23 mouse cellular contexts compared by ENCODE assay signal in the genomic region with DNA sequence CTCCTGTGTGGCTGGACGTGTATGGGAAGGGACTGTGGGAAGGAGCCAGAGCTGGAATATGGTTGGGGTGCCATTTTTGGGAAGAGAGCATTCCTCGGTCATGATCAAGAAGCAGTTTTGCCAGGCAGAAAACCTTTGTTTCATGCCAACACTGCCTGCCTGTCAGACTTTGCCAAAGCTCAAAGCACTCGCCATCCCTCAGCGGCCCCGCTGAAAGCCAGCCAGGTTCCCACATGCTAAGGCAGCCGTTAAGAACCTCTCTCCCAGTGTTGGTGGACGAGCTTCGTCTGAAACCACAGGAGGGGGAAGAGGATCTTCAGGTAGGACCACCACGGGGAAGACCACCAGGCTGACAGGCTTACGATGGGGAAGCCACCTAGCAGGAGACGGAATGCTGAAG.
DNase-seq lines count a peak whose midpoint lies in the region; ATAC-seq lines count a peak whose summit lies in the region.
"Had no signal": no experiment of that assay in that cellular context is flagged by ENCODE, and none has a peak within 500 bp of the region (broad histone marks: within the 10 kb centered on the region; RNA-seq: fewer than 3 reads in every experiment).

No protein-coding gene starts in this region.

- 91% methylated on average over 11 of the region's 11 CpGs for WGBS in hindbrain, embryonic 14.5 days

- H3K9me3 ChIP-seq in hindbrain, embryonic 14.5 days (ENCODE audit: control insufficient read depth, low read length) = no peaks in the 10 kb centered on the region
- H3K9me3 ChIP-seq: embryonic facial prominence, embryonic 13.5 days; forebrain, embryonic 15.5 days; heart, embryonic 13.5 days; hindbrain, embryonic 15.5 days; midbrain, embryonic 13.5 days had no signal

- no peak overlapping the region for H3K27ac ChIP-seq in hindbrain, embryonic 14.5 days
- H3K27ac ChIP-seq: embryonic facial prominence, embryonic 13.5 days; forebrain, embryonic 15.5 days; heart, adult 2 months; heart, embryonic 13.5 days; hindbrain, embryonic 15.5 days; midbrain, embryonic 13.5 days had no signal

- no peak overlapping the region for H3K9ac ChIP-seq in hindbrain, embryonic 14.5 days
- H3K9ac ChIP-seq: embryonic facial prominence, embryonic 13.5 days; forebrain, embryonic 15.5 days; heart, embryonic 13.5 days; hindbrain, embryonic 15.5 days; liver, postnatal 0 days; midbrain, embryonic 13.5 days had no signal

- ATAC-seq in hindbrain, embryonic 14.5 days (ENCODE audit: low FRiP score) = no peak
- ATAC-seq: forebrain, embryonic 15.5 days; liver, postnatal 0 days; lung, postnatal 0 days; midbrain, embryonic 13.5 days; Patski had no signal

- no peak overlapping the region for H3K4me3 ChIP-seq in hindbrain, embryonic 14.5 days (replicated peaks; ENCODE audit: low read length)
- H3K4me3 ChIP-seq: embryonic facial prominence, embryonic 13.5 days; erythroblast, embryonic 14.5 days; forebrain, embryonic 15.5 days; heart, adult 2 months; heart, embryonic 13.5 days; hindbrain, embryonic 15.5 days; midbrain, embryonic 13.5 days had no signal

- H3K27me3 ChIP-seq in hindbrain, embryonic 14.5 days (ENCODE audit: control insufficient read depth, insufficient read depth, low read length) = no peaks in the 10 kb centered on the region
- H3K27me3 ChIP-seq: embryonic facial prominence, embryonic 13.5 days; forebrain, embryonic 15.5 days; heart, embryonic 13.5 days; hindbrain, embryonic 15.5 days; midbrain, embryonic 13.5 days; Patski had no signal

- H3K36me3 ChIP-seq in hindbrain, embryonic 14.5 days (replicated peaks; ENCODE audit: control insufficient read depth, insufficient read depth) = peaks cover 37% of the 10 kb centered on the region

- peak; percentile 88 for DNase-seq in heart, adult 11 months
- DNase-seq in heart, postnatal 4 days = no peak
- peak; percentile 30 for DNase-seq in cerebellum, adult 11 months
- peak; percentile 56 for DNase-seq in cerebellum, adult 9-11 months
- DNase-seq in hindbrain, embryonic 14.5 days (ENCODE audit: low spot score) = no peak
- DNase-seq in right cerebral cortex, postnatal 36 days (ENCODE audit: low spot score in 2 of 2) = no peak
- DNase-seq in lung, postnatal 36 days = no peak
- DNase-seq: embryo, embryonic 11 days; gastrocnemius, postnatal 25 days; heart, postnatal 14 days; kidney, adult 8-10 months; kidney, postnatal 10 days; liver, postnatal 0 days had no signal

- H3K4me2 ChIP-seq in hindbrain, embryonic 14.5 days (replicated peaks) = no peak overlapping the region
- H3K4me2 ChIP-seq: embryonic facial prominence, embryonic 13.5 days; forebrain, embryonic 15.5 days; heart, embryonic 13.5 days; hindbrain, embryonic 15.5 days; liver, embryonic 11.5 days; midbrain, embryonic 13.5 days had no signal

- no peaks in the 10 kb centered on the region for H3K4me1 ChIP-seq in hindbrain, embryonic 14.5 days (replicated peaks; ENCODE audit: control insufficient read depth, insufficient read depth, low read length)
- H3K4me1 ChIP-seq: embryonic facial prominence, embryonic 13.5 days; forebrain, embryonic 15.5 days; hindbrain, embryonic 15.5 days; midbrain, embryonic 13.5 days had no signal

Comparison
In these comparisons a context has a peak if more than half of its experiments do, and no peak if none do; other contexts are left out.
1. DNase-seq: peak in heart, adult 11 months (single experiment), cerebellum, adult 11 months (single experiment) and cerebellum, adult 9-11 months (single experiment); none in heart, postnatal 4 days (single experiment), hindbrain, embryonic 14.5 days (single experiment), right cerebral cortex, postnatal 36 days (0 of 2) and lung, postnatal 36 days (single experiment).